Mouse (Mus musculus) myocyte (in vitro differentiated cells): Measurements from ENCODE around the gene Ptrhd1. TPM values are rescaled to one million over a fixed set of nuclear protein-coding genes. Genes with fewer than 3 reads are reported as not detected.
"Not testable (repeated sequence)": the region's sequence is repeated elsewhere in the genome, so short reads cannot be mapped to it uniquely, and the experiment has no call there.

ENCODE experiments used
- H3K27me3 ChIP-seq: one replicate; pipeline ENCODE4 v1.6.1; 2011; ENCODE audit not compliant: control insufficient read depth, insufficient read depth, insufficient read length
- H3K36me3 ChIP-seq: one replicate; pipeline ENCODE4 v1.6.1; 2011; ENCODE audit not compliant: control insufficient read depth, insufficient read depth
- H3K4me2 ChIP-seq: one replicate; pipeline ENCODE4 v1.6.1; 2011; ENCODE audit warnings: low read depth, control low read depth
- H3K4me3 ChIP-seq: one replicate; pipeline ENCODE4 v1.5.1; 2011; ENCODE audit warnings: mild to moderate bottlenecking, control low read depth, moderate library complexity
- H3K79me2 ChIP-seq: one replicate; pipeline ENCODE4 v1.6.1; 2011; ENCODE audit not compliant: control insufficient read depth, insufficient read depth
- H3ac ChIP-seq: one replicate; pipeline ENCODE4 v1.6.1; 2011; ENCODE audit not compliant: control insufficient read depth, insufficient read length
- CEBPB ChIP-seq: IDR thresholded peaks from 2 replicates; pipeline ENCODE4 v1.6.1; 2011; ENCODE audit warnings: mild to moderate bottlenecking, moderate library complexity; ENCODE audit not compliant: poor library complexity, insufficient read depth, severe bottlenecking
- E2F4 ChIP-seq: IDR thresholded peaks from one replicate; pipeline ENCODE4 v1.6.1; 2011; ENCODE audit warnings: mild to moderate bottlenecking, control low read depth, moderate library complexity; ENCODE audit not compliant: insufficient read depth
- MAX ChIP-seq: IDR thresholded peaks from one replicate; pipeline ENCODE4 v1.6.1; 2011; ENCODE audit warnings: low read depth, mild to moderate bottlenecking, control low read depth
- MYOD1 ChIP-seq, 3 experiments: IDR thresholded peaks; one replicate each; pipeline ENCODE4 v1.6.1; 2011; ENCODE audit warnings: control low read depth in 2 of 3, low read depth in 2 of 3, mild to moderate bottlenecking in 2 of 3, moderate library complexity in 1 of 3; ENCODE audit not compliant: insufficient read length in 2 of 3, control insufficient read depth in 1 of 3
- MYOG ChIP-seq, 3 experiments: IDR thresholded peaks; one replicate each; pipeline ENCODE4 v1.6.1; 2011; ENCODE audit warnings: control low read depth in 2 of 3, low read depth in 2 of 3, mild to moderate bottlenecking in 2 of 3; ENCODE audit not compliant: insufficient read length in 2 of 3, control insufficient read depth in 1 of 3, insufficient read depth in 1 of 3
- POLR2A ChIP-seq: IDR thresholded peaks from one replicate; pipeline ENCODE4 v1.6.1; 2011; ENCODE audit warnings: low read depth, mild to moderate bottlenecking, control low read depth, moderate library complexity; ENCODE audit not compliant: insufficient read length
- POLR2AphosphoS2 ChIP-seq: IDR thresholded peaks from one replicate; pipeline ENCODE4 v1.6.1; 2011; ENCODE audit warnings: low read depth, control low read depth; ENCODE audit not compliant: insufficient read length
- REST ChIP-seq: IDR thresholded peaks from one replicate; pipeline ENCODE4 v1.6.1; 2011; ENCODE audit warnings: mild to moderate bottlenecking, control low read depth, moderate library complexity; ENCODE audit not compliant: insufficient read depth, insufficient read length
- SRF ChIP-seq: IDR thresholded peaks from one replicate; pipeline ENCODE4 v1.6.1; 2011; ENCODE audit warnings: low read depth; ENCODE audit not compliant: control insufficient read depth, insufficient read length
- TCF12 ChIP-seq: IDR thresholded peaks from one replicate; pipeline ENCODE4 v1.6.1; 2011; ENCODE audit warnings: mild to moderate bottlenecking, control low read depth; ENCODE audit not compliant: poor library complexity, insufficient read depth, severe bottlenecking
- TCF3 ChIP-seq: IDR thresholded peaks from one replicate; pipeline ENCODE4 v1.6.1; 2011; ENCODE audit warnings: low read depth, control low read depth; ENCODE audit not compliant: insufficient read length
- USF1 ChIP-seq: IDR thresholded peaks from one replicate; pipeline ENCODE4 v1.6.1; 2011; ENCODE audit warnings: low read depth, mild to moderate bottlenecking, control low read depth, moderate library complexity
- polyA plus RNA-seq: library from polyadenylated mRNA; unstranded; fragments of >200 nt; fragmentation: generic; extraction: Trizol; gene quantifications from one replicate; pipeline ENCODE4 v1.2.1, GENCODE M21; 2012; ENCODE audit warnings: missing spikeins

Gene Ptrhd1
- polyA plus RNA-seq, 1 experiment: 3.5 TPM

DNA sequence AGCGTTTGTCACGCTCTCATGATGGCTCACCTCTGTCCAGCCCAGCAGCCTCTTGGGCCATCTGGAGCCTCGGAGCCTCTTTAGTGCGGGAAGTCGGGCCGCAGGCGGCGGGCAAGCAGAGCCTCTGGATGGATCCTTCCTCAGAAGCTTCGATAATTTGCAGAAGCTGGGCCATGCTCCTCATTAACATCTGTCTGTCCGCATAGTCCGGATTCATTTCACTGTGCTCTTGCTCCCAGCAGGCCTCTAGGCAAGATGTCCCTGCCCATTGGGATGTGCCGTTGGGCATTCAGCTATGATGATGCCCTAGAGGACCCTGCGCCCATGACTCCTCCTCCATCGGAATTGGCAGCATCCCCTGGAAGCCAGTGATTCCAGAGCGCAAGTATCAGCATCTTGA is 3.7 kb downstream of the Ptrhd1 start:
- TF ChIP-seq TCF12 (no peak), MYOG (IDR thresholded peaks at IDR 0.05; ENCODE audit: control insufficient read depth in 1 of 3, insufficient read depth in 1 of 3, insufficient read length in 2 of 3, low read depth in 2 of 3) (no peak), TCF3 (no peak), REST (no peak), POLR2AphosphoS2 (no peak)
- no peak overlapping the region for H3ac ChIP-seq

DNA sequence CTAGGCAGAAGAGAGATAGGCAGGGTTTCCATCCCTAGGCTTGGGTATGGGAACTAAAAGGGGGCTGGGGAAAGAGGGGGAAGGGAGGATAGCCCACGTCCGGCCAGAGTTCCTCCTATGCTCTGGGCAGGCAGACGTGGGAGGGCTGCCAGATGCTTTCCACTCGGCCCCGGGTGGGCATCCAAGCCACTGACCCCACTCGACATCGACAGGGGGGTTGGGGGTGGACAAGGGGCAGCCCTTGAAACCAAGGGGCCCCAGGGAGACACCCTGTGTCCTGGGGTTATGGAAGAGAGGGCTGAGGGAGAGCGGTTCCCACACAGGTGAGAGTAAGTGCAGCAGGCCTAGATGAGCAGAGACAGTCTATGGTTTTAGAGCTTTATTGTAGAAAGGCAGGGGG is 6.5 kb downstream of the Ptrhd1 start:
- not testable (repeated sequence) for H3K79me2 ChIP-seq, H3K4me3 ChIP-seq, H3K4me2 ChIP-seq, H3K27me3 ChIP-seq, H3ac ChIP-seq, H3K36me3 ChIP-seq

More for the DNA sequence above, 3.7 kb downstream of the Ptrhd1 start:
- H3K4me3 ChIP-seq: no peak overlapping the region
- H3K79me2 ChIP-seq: peaks cover 6% of the 10 kb centered on the region
- H3K4me2 ChIP-seq: no peak overlapping the region
- H3K36me3 ChIP-seq: no peaks in the 10 kb centered on the region
- H3K27me3 ChIP-seq: no peaks in the 10 kb centered on the region

DNA sequence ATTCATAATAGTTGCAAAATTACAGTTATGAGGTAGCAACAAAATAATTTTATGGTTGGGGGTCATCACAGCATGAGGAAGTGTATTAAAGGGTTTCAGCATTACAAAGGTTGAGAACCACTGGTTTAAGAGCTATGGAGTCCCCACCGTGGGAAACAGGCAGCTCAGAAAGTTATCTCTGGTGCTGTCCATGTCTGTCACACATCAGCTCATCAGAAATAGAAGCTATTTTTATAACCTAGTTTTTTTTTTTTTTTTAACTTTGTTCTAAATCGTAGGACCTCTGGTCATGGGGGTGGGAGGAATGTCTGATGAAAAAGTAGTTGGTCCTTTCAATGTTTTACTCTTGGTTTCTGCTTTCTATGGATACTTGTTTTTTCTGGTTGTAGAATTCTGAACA is 10.0 kb downstream of the Ptrhd1 start:
- no peaks in the 10 kb centered on the region for H3K27me3 ChIP-seq
- TF ChIP-seq TCF12: no peak
- no peak for TF ChIP-seq POLR2A
- H3K4me2 ChIP-seq: no peak overlapping the region
- H3ac ChIP-seq: no peak overlapping the region
- no peaks in the 10 kb centered on the region for H3K79me2 ChIP-seq
- no peak overlapping the region for H3K4me3 ChIP-seq
- H3K36me3 ChIP-seq: no peaks in the 10 kb centered on the region

- no peak overlapping the region for H3K4me3 ChIP-seq
- H3K4me2 ChIP-seq: no peak overlapping the region
- no peaks in the 10 kb centered on the region for H3K27me3 ChIP-seq
- H3ac ChIP-seq: no peak overlapping the region
- H3K79me2 ChIP-seq: no peaks in the 10 kb centered on the region
- no peaks in the 10 kb centered on the region for H3K36me3 ChIP-seq
- TF ChIP-seq MYOG (IDR thresholded peaks at IDR 0.05; ENCODE audit: control insufficient read depth in 1 of 3, insufficient read depth in 1 of 3, insufficient read length in 2 of 3, low read depth in 2 of 3) (no peak), POLR2A (no peak), USF1 (no peak), TCF12 (no peak), SRF (no peak), CEBPB (no peak), REST (no peak), POLR2AphosphoS2 (no peak), E2F4 (no peak), MYOD1 (IDR thresholded peaks at IDR 0.05; ENCODE audit: control insufficient read depth in 1 of 3, insufficient read length in 2 of 3, low read depth in 2 of 3) (no peak), TCF3 (no peak)
These were observed 11.9 kb downstream of the Ptrhd1 start for GRCm38 (mm10) chr12:4245742-4246141.

DNA sequence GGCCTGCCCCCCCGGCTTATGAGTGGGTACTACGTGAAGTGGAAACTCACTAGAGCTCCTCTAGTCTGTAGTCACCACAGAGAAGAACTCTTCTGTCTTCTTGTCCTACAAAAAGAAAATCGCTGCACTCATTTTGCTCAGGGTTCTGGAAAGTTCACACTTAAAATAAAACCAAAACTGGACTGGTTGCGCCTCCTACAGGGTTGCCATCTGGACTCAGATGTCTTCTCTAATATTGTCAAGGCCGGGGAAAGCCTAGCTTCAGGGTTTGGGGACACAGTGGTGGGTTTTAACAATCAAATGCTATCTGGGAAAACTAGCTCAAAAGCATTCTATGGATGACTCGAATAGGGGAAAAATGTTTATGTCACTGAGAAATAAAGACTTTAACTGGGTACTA is 16.0 kb downstream of the Ptrhd1 start:
- no peak for TF ChIP-seq USF1
- no peak for TF ChIP-seq REST
- TF ChIP-seq MAX: no peak
- no peak for TF ChIP-seq MYOG (IDR thresholded peaks at IDR 0.05; ENCODE audit: control insufficient read depth in 1 of 3, insufficient read depth in 1 of 3, insufficient read length in 2 of 3, low read depth in 2 of 3)
- TF ChIP-seq POLR2AphosphoS2: no peak
- no peak for TF ChIP-seq TCF3
- no peak for TF ChIP-seq POLR2A
- no peak for TF ChIP-seq SRF
- TF ChIP-seq MYOD1 (IDR thresholded peaks at IDR 0.05; ENCODE audit: control insufficient read depth in 1 of 3, insufficient read length in 2 of 3, low read depth in 2 of 3): no peak
- TF ChIP-seq TCF12: no peak
- no peak for TF ChIP-seq E2F4
- TF ChIP-seq CEBPB: no peak
- Histone ChIP-seq H3K27me3 (no peaks in the 10 kb centered on the region), H3K36me3 (peaks cover 5% of the 10 kb centered on the region)

More for the DNA sequence above, 16.0 kb downstream of the Ptrhd1 start:
- no peak overlapping the region for H3K4me2 ChIP-seq
- no peaks in the 10 kb centered on the region for H3K79me2 ChIP-seq
- no peak overlapping the region for H3K4me3 ChIP-seq
- no peak overlapping the region for H3ac ChIP-seq
